Mouse (Mus musculus) embryo, embryonic 11.5 days (tissue): ENCODE measurements around the gene Lnp1.
"Not testable (repeated sequence)": the region's sequence is repeated elsewhere in the genome, so short reads cannot be mapped to it uniquely, and the experiment has no call there.

Experiments
- DNase-seq: peaks from one replicate; pipeline ENCODE4 v3.0.0-alpha.2; 2012; ENCODE audit warnings: low read depth, low spot score

The Lnp1 gene

GRCm38 (mm10) chr16:56928023-56928422 is at the start of gene Lnp1:
TSS of gene Lnp1 (minus strand) at chr16:56928061.
- no peak for DNase-seq

DNA sequence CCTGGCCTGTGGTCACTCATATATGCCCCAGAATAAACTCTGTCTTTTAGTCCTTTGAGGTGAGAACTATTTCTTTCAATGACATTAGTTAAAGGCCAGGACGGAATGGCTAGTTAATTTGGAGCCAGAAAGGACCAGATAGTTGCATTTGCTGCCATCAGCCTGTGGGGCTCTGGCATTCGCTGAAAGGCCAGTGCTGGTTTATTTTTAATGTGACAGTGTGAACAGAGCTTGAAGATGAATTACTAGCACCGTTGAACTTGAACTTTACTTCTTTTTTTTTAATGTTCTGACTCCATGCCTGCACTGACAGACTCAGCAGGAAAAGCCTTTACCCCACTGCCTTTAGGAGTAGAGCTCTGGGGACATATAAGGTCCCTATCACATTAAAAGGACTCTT is 46.8 kb upstream of the Lnp1 start:
- no peak for DNase-seq

- not testable (repeated sequence) for DNase-seq
These were observed 30.4 kb upstream of the Lnp1 start for GRCm38 (mm10) chr16:56958311-56958710.

- DNase-seq, result no peak
These were observed 21.2 kb upstream of the Lnp1 start for GRCm38 (mm10) chr16:56949085-56949484.

DNA sequence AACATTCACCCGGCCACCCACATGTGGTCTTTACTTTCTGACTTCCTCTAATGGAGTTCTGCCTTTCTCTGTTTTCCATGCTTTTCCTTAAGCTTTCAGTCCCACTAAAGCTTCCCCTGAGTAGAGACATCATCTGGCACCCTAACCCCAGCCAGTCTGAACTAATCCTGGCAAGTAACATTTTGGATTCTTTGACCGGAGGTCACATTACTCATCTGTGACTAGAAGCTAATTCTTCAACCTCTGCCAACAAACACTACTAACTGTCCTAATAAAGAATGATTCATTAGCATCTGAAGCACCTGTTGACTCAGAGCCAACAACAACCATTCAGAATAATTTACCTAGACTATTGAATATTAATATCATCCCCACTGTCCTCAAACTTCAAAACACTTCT is 14.5 kb upstream of the Lnp1 start:
- no peak for DNase-seq

DNA sequence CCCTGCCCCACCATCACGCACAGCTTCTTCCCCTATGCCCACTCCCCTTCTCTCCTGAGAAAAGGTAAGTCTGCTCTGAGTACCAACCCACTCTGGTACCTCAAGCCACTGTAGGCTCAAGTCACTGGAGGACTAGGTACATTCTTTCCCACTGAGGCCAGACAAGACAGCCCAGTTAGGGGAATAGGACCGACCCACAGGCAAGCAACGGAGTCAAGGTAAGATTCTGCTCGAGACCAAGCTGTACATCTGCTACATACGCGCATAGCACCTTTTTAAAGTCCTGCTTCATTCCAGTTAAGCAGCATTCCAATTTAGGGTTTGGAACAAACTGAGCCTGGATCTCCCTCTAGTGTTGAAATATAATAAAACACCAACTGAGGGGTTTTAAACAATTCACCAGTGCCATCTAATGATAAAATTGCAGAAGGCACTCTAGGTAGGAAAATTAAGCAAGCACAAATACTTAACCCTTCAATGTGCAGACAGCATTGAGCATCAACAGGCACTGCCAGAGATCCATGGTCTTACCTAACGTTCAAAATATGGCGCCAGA is 7.7 kb downstream of the Lnp1 start:
- DNase-seq, result peak; percentile 51

DNA sequence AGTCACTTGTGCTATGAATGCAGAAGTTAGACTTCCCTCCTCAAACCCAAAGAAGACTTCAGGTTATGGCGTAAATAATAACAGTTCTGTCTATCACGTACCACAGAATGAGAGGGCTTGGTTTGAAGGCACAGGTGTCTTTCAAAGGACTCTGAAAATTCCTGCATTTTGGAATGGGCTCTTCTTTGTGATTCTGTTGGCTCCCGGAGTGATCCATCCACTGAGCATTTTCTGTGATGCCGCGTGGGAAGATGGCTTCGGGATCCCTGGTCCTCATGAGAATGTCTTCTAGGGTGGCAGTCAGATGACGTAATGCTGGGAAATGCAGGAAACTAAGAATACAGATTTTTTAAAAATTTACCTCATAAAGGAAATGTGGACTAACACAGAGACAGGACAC is 10.6 kb downstream of the Lnp1 start:
- no peak for DNase-seq

GRCm38 (mm10) chr16:56908986-56909385 is 18.9 kb downstream of the Lnp1 start:
- DNase-seq, result no peak

DNA sequence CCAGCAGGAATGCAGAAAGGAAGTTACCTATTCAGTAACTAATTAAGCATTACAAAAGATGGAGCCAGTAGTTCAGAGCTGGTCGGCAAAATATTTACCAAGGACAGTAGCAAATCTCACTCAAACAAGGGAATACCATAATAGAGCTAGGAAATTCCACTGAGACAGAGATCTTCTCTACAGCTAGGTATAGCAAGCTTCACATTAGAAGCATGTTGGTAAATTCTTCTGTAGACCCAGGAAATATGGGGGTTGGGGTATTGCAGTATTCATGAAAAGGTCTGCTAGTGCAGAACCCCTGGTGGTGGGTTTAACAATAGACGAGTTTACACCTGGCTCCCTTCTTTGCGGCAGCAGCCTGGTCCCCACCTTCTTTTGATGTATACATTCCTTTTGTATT is 25.7 kb downstream of the Lnp1 start:
- DNase-seq, result not testable (repeated sequence)

DNA sequence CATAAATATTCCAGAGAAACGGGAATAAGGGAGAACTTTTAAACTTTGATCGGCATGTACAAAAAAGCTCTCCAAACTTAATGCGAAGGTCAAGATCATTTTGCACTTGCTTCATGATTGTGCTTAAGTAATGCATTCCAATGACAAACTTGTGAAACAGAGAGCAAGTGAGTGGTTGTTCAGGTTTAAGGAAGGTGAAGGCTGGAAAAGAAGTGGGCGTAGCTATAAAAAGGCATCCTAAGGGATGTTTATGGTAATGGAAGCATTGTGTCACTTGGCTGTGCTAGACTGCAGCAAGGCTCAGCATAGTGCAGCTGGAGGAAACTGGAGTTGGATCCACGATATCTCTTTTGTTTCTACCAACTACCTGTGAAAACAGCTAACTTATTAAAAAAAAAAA is 36.3 kb downstream of the Lnp1 start:
- DNase-seq, result no peak

- DNase-seq, result no peak
These were observed 41.2 kb downstream of the Lnp1 start for GRCm38 (mm10) chr16:56886616-56887116.

GRCm38 (mm10) chr16:56885824-56886615 is 41.8 kb downstream of the Lnp1 start, which contains the start of gene Tmem45a:
TSS of gene Tmem45a (minus strand) at chr16:56886166.
- DNase-seq, result peak; percentile 80

DNA sequence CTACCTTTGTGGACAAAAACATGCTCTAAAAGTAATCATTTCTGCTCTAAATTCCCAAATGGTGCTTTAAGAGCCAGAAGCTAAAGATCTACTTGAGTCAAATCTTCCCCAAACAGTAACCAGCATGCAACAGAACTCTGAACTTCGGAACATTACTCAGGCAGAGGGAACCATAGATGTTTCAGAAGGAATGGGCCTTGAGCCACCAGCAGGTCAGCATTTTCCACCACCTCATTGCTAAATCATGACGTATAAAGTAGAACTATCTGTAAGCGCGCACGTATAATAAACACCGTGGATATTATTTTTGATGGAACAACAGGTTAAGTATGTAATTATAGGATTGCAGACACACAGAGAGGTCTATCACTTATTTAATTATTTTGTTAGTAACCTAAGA is 43.0 kb downstream of the Lnp1 start:
- DNase-seq, result no peak

DNA sequence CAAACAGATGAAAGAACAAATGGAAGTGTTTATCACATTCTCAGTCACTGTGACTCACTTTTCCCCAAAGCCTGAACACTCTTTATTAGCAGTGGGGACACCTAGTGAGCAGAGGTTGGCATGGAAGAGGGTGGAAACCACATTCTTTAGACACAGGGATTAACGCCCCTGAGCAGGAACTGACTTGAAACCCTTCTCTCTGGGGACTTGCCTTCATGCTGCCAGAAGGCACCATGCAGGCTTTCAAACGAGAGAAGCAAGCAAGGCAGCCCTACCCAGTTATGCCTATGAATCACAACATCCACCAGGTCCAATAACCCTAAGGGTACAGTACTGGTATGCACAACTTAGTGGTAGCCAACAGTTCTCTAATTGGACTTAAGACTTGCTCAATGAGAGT is 54.5 kb downstream of the Lnp1 start:
- DNase-seq, result no peak

DNA sequence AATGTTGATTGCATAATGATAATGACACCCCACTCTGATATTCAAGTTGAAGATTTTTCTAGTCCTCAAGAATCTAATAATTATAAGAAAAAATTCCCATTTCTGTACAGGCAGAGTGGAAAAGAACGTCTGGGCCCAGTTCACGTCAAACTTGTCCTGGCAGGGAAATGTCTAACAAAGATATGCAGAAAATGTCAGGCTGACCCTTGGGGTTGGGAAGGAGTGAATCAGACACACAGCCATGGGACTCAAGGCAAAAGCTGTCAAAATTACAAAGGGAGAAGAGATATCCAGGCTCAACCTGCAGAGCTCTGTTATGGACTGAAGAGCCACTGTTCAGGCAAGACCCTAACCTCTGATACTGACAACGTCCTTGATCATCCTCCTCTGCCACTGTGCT is 57.4 kb downstream of the Lnp1 start:
- DNase-seq, result no peak

- no peak for DNase-seq
These were observed 59.5 kb downstream of the Lnp1 start for GRCm38 (mm10) chr16:56868361-56868760.

- no peak for DNase-seq
These were observed 60.3 kb downstream of the Lnp1 start for GRCm38 (mm10) chr16:56867591-56867990.
